In the genomic region with DNA sequence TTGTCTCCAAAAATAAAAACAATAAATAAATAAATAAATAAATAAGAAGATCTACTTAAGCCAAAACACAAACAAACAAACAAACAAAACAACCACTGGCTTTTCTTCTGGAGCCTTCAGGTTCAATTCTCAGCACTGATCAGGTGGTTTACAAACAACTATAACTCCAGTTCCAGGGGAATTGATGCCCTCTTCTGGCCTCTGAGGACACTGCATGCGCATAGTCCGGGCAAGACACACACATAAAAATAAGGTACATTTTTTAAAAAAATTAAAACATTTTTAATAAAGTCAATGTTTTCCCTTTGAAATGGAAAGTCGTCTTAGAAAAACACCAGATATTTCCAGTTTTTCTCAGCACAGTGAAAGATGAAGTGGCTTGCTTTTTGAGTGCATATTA, we compare ENCODE assay signal across 1 mouse cellular context.
TF ChIP-seq lines count a peak whose summit lies in the region.

No protein-coding gene starts in this region.

TF ChIP-seq in ES-E14, 5 proteins besides CTCF, POLR2A, EP300 and RAD21:
- 0 out of 2 replicates have a peak, but pooled peaks have one; percentile 29 for TF ChIP-seq ZC3H11A (IDR thresholded peaks at IDR 0.05; ENCODE audit: borderline replicate concordance, low read depth, low read length)
- TF ChIP-seq HCFC1 (IDR thresholded peaks at IDR 0.05; ENCODE audit: borderline replicate concordance, insufficient read depth, low read length), result no peak
